Mouse (Mus musculus): ENCODE data around the gene Tirap.
"Not testable (repeated sequence)": the region's sequence is repeated elsewhere in the genome, so short reads cannot be mapped to it uniquely, and the experiment has no call there.

Gene Tirap

GRCm38 (mm10) chr9:35147261-35147660 is 52.8 kb downstream of the Tirap start:
- DNase-seq (ENCODE audit: low spot score), result not testable (repeated sequence)

GRCm38 (mm10) chr9:35145829-35146228 is 54.3 kb downstream of the Tirap start:
- no peak for DNase-seq (ENCODE audit: low spot score)

GRCm38 (mm10) chr9:35145118-35145517 is 55.0 kb downstream of the Tirap start:
- DNase-seq (ENCODE audit: low spot score), result no peak

DNA sequence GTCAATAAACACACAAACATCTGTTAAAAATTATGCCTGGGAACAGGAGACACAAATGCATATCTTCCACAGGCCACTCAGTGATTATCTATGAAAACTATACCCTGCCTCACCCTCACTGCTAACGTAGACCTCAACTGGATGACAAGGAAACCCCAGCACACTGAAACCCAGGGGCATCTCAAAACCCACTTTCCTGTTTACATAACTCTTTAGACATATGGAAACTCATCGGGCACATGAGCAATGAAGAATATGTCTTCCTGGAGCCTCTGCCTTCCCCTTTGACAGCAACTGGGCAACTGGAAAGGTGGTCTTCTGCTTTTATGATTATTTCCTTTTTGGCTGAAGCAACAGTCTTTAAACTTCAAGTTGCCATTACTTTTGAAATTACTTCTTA is 57.9 kb downstream of the Tirap start:
- no peak for DNase-seq (ENCODE audit: low spot score)

- no peak for DNase-seq (ENCODE audit: low spot score)
Measured at GRCm38 (mm10) chr9:35139231-35139744, 60.8 kb downstream of the Tirap start.

DNA sequence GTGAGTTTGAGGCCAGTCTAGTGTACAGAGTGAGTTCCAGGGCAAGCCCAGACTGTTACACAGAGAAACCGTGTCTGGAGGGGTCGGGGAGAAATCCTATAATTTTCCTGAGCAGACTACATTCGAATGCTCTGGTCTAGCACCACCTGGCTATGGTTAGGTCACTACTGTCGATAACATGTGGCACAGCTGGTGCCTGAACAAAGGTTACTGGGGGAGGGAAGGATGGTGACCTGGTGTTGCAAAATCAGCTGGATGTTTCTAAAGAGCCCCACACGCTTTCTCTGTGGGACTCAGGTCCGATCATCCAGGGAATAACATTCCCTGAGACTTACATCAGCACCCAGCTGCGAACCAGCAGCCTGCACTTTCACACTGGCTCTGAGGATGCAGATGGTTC is 62.1 kb downstream of the Tirap start:
- DNase-seq (ENCODE audit: low spot score), result no peak

DNA sequence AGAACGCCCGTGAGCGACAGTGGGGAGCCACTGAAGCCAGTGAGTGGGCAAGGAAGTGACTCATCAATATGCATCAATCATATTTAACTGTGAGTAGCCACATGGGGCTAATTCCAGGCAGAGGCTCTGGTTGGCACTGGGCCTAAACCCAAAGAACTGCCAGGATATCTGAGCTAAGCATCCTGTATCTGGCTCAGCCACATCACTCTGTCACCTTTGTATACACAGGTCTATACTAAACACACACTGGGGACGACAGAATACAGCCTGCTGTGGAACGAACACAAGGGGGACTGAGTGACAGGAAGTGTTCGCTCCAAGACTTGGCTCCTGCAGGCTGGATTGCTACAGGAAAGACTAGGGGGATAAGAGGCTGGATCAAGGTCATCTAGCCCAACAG is 64.5 kb downstream of the Tirap start:
- DNase-seq (ENCODE audit: low spot score), result no peak

All from testis, postnatal 10 days (tissue).